Mouse (Mus musculus): Measurements from ENCODE around the gene Adap1.

GRCm38 (mm10) chr5:139317751-139318504 lies 7.5 kb downstream of the Adap1 start:
- TF ChIP-seq CTCF (IDR thresholded peaks at IDR 0.05; ENCODE audit: extremely low read depth, insufficient read depth, insufficient read length, insufficient replicate concordance) (no peak), POLR2A (IDR thresholded peaks at IDR 0.05; ENCODE audit: low read depth, low read length) (no peak)
